Mouse (Mus musculus) stomach, postnatal 0 days (tissue): ENCODE data around the gene Lyz2. TPM values are rescaled to one million over a fixed set of nuclear protein-coding genes. Genes with fewer than 3 reads are reported as not detected.

Experiments used
- ATAC-seq: fragments of 200-750 bp; cut with Nextera tagmentation; 2 replicates; pipeline ENCODE4 v1.8.0; 2017; ENCODE audit not compliant: low FRiP score, low TSS enrichment
- DNase-seq: peaks from one replicate; pipeline ENCODE4 v3.0.0-alpha.2; 2016; ENCODE audit warnings: low spot score
- H3K27ac ChIP-seq: fragments of 300-500 bp; sonication (generic); replicated peaks from 2 replicates; pipeline ENCODE4 v1.5.1; 2014; ENCODE audit warnings: mild to moderate bottlenecking, control low read depth
- H3K27me3 ChIP-seq: fragments of 300-500 bp; sonication (generic); 2 replicates; pipeline ENCODE4 v1.6.1; 2014; ENCODE audit warnings: low read length; ENCODE audit not compliant: control insufficient read depth, insufficient read depth
- H3K36me3 ChIP-seq: fragments of 300-500 bp; sonication (generic); 2 replicates; pipeline ENCODE4 v1.6.1; 2014; ENCODE audit warnings: low read length, mixed read lengths; ENCODE audit not compliant: control insufficient read depth, insufficient read depth
- H3K4me1 ChIP-seq: fragments of 300-500 bp; sonication (generic); replicated peaks from 2 replicates; pipeline ENCODE4 v1.6.1; 2014; ENCODE audit warnings: antibody characterized with exemption; ENCODE audit not compliant: control insufficient read depth, insufficient read depth
- H3K4me2 ChIP-seq: fragments of 300-500 bp; sonication (generic); replicated peaks from 2 replicates; pipeline ENCODE4 v1.6.1; 2014; ENCODE audit warnings: low read depth, mild to moderate bottlenecking, control low read depth, moderate library complexity
- H3K4me3 ChIP-seq: fragments of 300-500 bp; sonication (generic); 2 replicates; pipeline ENCODE4 v1.5.1; 2014; ENCODE audit warnings: low read depth, low read length, control low read depth
- H3K9ac ChIP-seq: fragments of 300-500 bp; sonication (generic); 2 replicates; pipeline ENCODE4 v1.6.1; 2014; ENCODE audit warnings: mild to moderate bottlenecking, low read length, control low read depth, mixed read lengths
- H3K9me3 ChIP-seq: fragments of 300-500 bp; sonication (generic); 2 replicates; pipeline ENCODE4 v1.6.1; 2016; ENCODE audit warnings: low read length; ENCODE audit not compliant: control insufficient read depth
- CTCF ChIP-seq: IDR thresholded peaks from 2 replicates; pipeline ENCODE4 v1.5.1; 2016; ENCODE audit warnings: antibody characterized with exemption, low read depth, mild to moderate bottlenecking, moderate library complexity
- EP300 ChIP-seq: optimal IDR thresholded peaks from 2 replicates; pipeline ENCODE3; 2016; ENCODE audit warnings: antibody characterized with exemption
- WGBS: fragments of 180-500 bp; shearing (Covaris S2); extraction: QIAGEN DNeasy Blood & Tissue Kit; methylation state at CpG from one replicate; pipeline ENCODE4 v1.1.7; 2014; 5-methylcytosine and 5-hydroxymethylcytosine counted together
- polyA plus RNA-seq: library from polyadenylated mRNA; unstranded; fragments of >200 nt; fragmentation: Nextera tagmentation; extraction: Ambion mirVana; gene quantifications from 2 replicates; pipeline ENCODE4 v1.2.1, GENCODE M21; 2015

Lyz2 gene
- polyA plus RNA-seq, 1 experiment from 2014 or later, result 54.0 TPM

GRCm38 (mm10) chr10:117313133-117313532, 31.0 kb upstream of the Lyz2 start:
- Histone ChIP-seq H3K27ac (no peak overlapping the region), H3K36me3 (no peaks in the 10 kb centered on the region), H3K9ac (no peak overlapping the region), H3K4me1 (no peaks in the 10 kb centered on the region), H3K27me3 (no peaks in the 10 kb centered on the region), H3K9me3 (no peaks in the 10 kb centered on the region), H3K4me3 (no peak overlapping the region), H3K4me2 (no peak overlapping the region)
- ATAC-seq (no peak), DNase-seq (no peak)
- TF ChIP-seq CTCF, result no peak
- no peak for TF ChIP-seq EP300
- WGBS, result 82% methylated on average over 2 of the region's 2 CpGs

- TF ChIP-seq EP300 (no peak), CTCF (no peak)
- Histone ChIP-seq H3K27ac (no peak overlapping the region), H3K4me2 (no peak overlapping the region), H3K9me3 (no peaks in the 10 kb centered on the region), H3K36me3 (no peaks in the 10 kb centered on the region), H3K4me1 (no peaks in the 10 kb centered on the region), H3K27me3 (no peaks in the 10 kb centered on the region), H3K9ac (no peak overlapping the region), H3K4me3 (no peak overlapping the region)
- WGBS, result 74% methylated on average over 8 of the region's 8 CpGs
- no peak for DNase-seq
- ATAC-seq, result no peak
These were observed 30.0 kb upstream of the Lyz2 start for GRCm38 (mm10) chr10:117312168-117312567.

- Histone ChIP-seq H3K9me3 (no peaks in the 10 kb centered on the region), H3K4me2 (no peak overlapping the region), H3K27me3 (no peaks in the 10 kb centered on the region), H3K36me3 (no peaks in the 10 kb centered on the region), H3K4me3 (no peak overlapping the region), H3K9ac (no peak overlapping the region), H3K27ac (no peak overlapping the region), H3K4me1 (no peaks in the 10 kb centered on the region)
- TF ChIP-seq CTCF (no peak), EP300 (no peak)
- no peak for ATAC-seq
- no peak for DNase-seq
- 83% methylated on average over 5 of the region's 5 CpGs for WGBS
These were observed 22.2 kb upstream of the Lyz2 start for GRCm38 (mm10) chr10:117304371-117304770.

GRCm38 (mm10) chr10:117301688-117302087, 19.6 kb upstream of the Lyz2 start:
- Histone ChIP-seq H3K4me1 (no peaks in the 10 kb centered on the region), H3K27ac (no peak overlapping the region), H3K9ac (no peak overlapping the region), H3K4me3 (no peak overlapping the region), H3K27me3 (no peaks in the 10 kb centered on the region), H3K36me3 (no peaks in the 10 kb centered on the region), H3K4me2 (no peak overlapping the region), H3K9me3 (no peaks in the 10 kb centered on the region)
- 66% methylated on average over 1 of the region's 1 CpGs for WGBS
- DNase-seq (no peak), ATAC-seq (no peak)
- TF ChIP-seq EP300 (no peak), CTCF (no peak)

GRCm38 (mm10) chr10:117299901-117300520, 17.9 kb upstream of the Lyz2 start:
- H3K4me2 ChIP-seq, result no peak overlapping the region
- H3K27me3 ChIP-seq, result no peaks in the 10 kb centered on the region
- WGBS, result 59% methylated on average over 5 of the region's 5 CpGs

GRCm38 (mm10) chr10:117299106-117299505, 17.0 kb upstream of the Lyz2 start:
- Histone ChIP-seq H3K9me3 (no peaks in the 10 kb centered on the region), H3K4me1 (no peaks in the 10 kb centered on the region), H3K4me2 (no peak overlapping the region), H3K9ac (no peak overlapping the region), H3K27me3 (no peaks in the 10 kb centered on the region), H3K36me3 (no peaks in the 10 kb centered on the region), H3K27ac (no peak overlapping the region), H3K4me3 (no peak overlapping the region)
- no peak for ATAC-seq
- no peak for TF ChIP-seq EP300
- TF ChIP-seq CTCF, result no peak
- DNase-seq, result no peak
- WGBS, result 83% methylated on average over 4 of the region's 4 CpGs

More at GRCm38 (mm10) chr10:117299901-117300520, 17.9 kb upstream of the Lyz2 start:
- H3K36me3 ChIP-seq, result no peaks in the 10 kb centered on the region
- no peaks in the 10 kb centered on the region for H3K9me3 ChIP-seq
- ATAC-seq (no peak), DNase-seq (no peak)
- TF ChIP-seq EP300 (no peak), CTCF (no peak)
- H3K27ac ChIP-seq, result no peak overlapping the region
- H3K9ac ChIP-seq, result no peak overlapping the region
- no peak overlapping the region for H3K4me3 ChIP-seq
- H3K4me1 ChIP-seq, result no peaks in the 10 kb centered on the region
